Mouse (Mus musculus) lung, postnatal 0 days (tissue): ENCODE data around the gene Lpar1. TPM values are rescaled to one million over a fixed set of nuclear protein-coding genes. Genes with fewer than 3 reads are reported as not detected.
A peak's percentile ranks its signal among the peaks of the same experiment; 100 is the strongest.

ENCODE experiments used
- ATAC-seq: fragments of 200-750 bp; cut with Nextera tagmentation; 2 replicates; pipeline ENCODE4 v1.8.0; 2017; ENCODE audit warnings: moderate library complexity
- DNase-seq: peaks from one replicate; pipeline ENCODE4 v3.0.0-alpha.2; 2016; ENCODE audit warnings: low spot score
- H3K27ac ChIP-seq: fragments of 300-500 bp; sonication (generic); 2 replicates; pipeline ENCODE4 v1.5.1; 2014; ENCODE audit warnings: antibody characterized with exemption, mild to moderate bottlenecking, low read length, mixed read lengths
- H3K27me3 ChIP-seq: fragments of 300-500 bp; sonication (generic); replicated peaks from 2 replicates; pipeline ENCODE4 v1.6.1; 2014; ENCODE audit warnings: low read length, mixed read lengths; ENCODE audit not compliant: insufficient read depth
- H3K36me3 ChIP-seq: fragments of 300-500 bp; sonication (generic); 2 replicates; pipeline ENCODE4 v1.6.1; 2014; ENCODE audit warnings: low read length, mixed read lengths; ENCODE audit not compliant: insufficient read depth
- H3K4me1 ChIP-seq: fragments of 300-500 bp; sonication (generic); 2 replicates; pipeline ENCODE4 v1.6.1; 2014; ENCODE audit warnings: antibody characterized with exemption, low read depth, low read length, mixed read lengths; ENCODE audit not compliant: insufficient read depth
- H3K4me2 ChIP-seq: fragments of 300-500 bp; sonication (generic); replicated peaks from 2 replicates; pipeline ENCODE4 v1.6.1; 2014; ENCODE audit warnings: low read depth, mild to moderate bottlenecking, low read length, moderate library complexity, mixed read lengths
- H3K4me3 ChIP-seq: fragments of 300-500 bp; sonication (generic); 2 replicates; pipeline ENCODE4 v1.5.1; 2014; ENCODE audit warnings: low read depth, low read length
- H3K9ac ChIP-seq: fragments of 300-500 bp; sonication (generic); replicated peaks from 2 replicates; pipeline ENCODE4 v1.6.1; 2014; ENCODE audit warnings: low read depth, mild to moderate bottlenecking
- H3K9me3 ChIP-seq: fragments of 300-500 bp; sonication (generic); 2 replicates; pipeline ENCODE4 v1.6.1; 2016; ENCODE audit warnings: low read length, mixed read lengths
- CTCF ChIP-seq: IDR thresholded peaks from 2 replicates; pipeline ENCODE4 v1.5.1; 2016; ENCODE audit warnings: antibody characterized with exemption, mild to moderate bottlenecking
- EP300 ChIP-seq: IDR thresholded peaks from 2 replicates; pipeline ENCODE4 v1.6.1; 2016; ENCODE audit warnings: antibody characterized with exemption, mild to moderate bottlenecking, control low read depth
- WGBS: fragments of 180-500 bp; shearing (Covaris S2); extraction: QIAGEN DNeasy Blood & Tissue Kit; methylation state at CpG from one replicate; pipeline ENCODE4 v1.1.7; 2014; 5-methylcytosine and 5-hydroxymethylcytosine counted together
- polyA plus RNA-seq: library from polyadenylated mRNA; unstranded; fragments of >200 nt; fragmentation: Nextera tagmentation; extraction: Ambion mirVana; gene quantifications from 2 replicates; pipeline ENCODE4 v1.2.1, GENCODE M21; 2015

The Lpar1 gene
- polyA plus RNA-seq, 1 experiment from 2014 or later = 31.8 TPM

- Histone ChIP-seq H3K9ac (no peak overlapping the region), H3K9me3 (no peaks in the 10 kb centered on the region), H3K4me1 (no peaks in the 10 kb centered on the region), H3K4me3 (no peak overlapping the region), H3K36me3 (no peaks in the 10 kb centered on the region), H3K27ac (no peak overlapping the region), H3K27me3 (no peaks in the 10 kb centered on the region), H3K4me2 (no peak overlapping the region)
- WGBS = 65% methylated on average over 1 of the region's 1 CpGs
- DNase-seq (no peak), ATAC-seq (no peak)
- no peak for TF ChIP-seq CTCF
- TF ChIP-seq EP300 = no peak
Observed at GRCm38 (mm10) chr4:58562776-58563175, 9.1 kb upstream of the Lpar1 start.

DNA sequence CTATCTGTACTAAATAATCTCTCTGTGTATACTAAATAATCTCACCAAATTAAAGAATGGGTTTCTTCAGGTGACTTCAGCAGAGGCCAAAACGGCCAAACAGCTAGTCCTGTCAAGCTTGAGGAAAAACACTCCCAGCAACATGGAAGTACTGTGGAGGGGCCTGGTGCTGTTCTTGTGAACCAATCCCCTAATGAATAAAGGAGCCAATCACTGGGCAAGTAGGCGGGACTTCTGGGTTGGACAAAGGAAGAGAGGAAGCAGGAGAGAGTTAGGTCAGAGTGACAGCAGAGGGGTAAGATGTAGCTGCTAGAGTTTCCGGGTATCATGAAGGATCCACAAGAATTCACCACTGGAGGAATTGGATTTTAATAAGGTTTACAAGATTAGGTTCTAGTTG is 3.3 kb upstream of the Lpar1 start:
- H3K27me3 ChIP-seq = no peaks in the 10 kb centered on the region
- no peak overlapping the region for H3K27ac ChIP-seq
- no peaks in the 10 kb centered on the region for H3K36me3 ChIP-seq
- no peak overlapping the region for H3K9ac ChIP-seq
- TF ChIP-seq EP300 = no peak
- no peak for TF ChIP-seq CTCF
- H3K4me3 ChIP-seq = no peak overlapping the region
- no peak overlapping the region for H3K4me2 ChIP-seq
- no peaks in the 10 kb centered on the region for H3K9me3 ChIP-seq
- WGBS = 70% methylated on average over 3 of the region's 3 CpGs
- no peak for DNase-seq
- no peaks in the 10 kb centered on the region for H3K4me1 ChIP-seq
- ATAC-seq = no peak

DNA sequence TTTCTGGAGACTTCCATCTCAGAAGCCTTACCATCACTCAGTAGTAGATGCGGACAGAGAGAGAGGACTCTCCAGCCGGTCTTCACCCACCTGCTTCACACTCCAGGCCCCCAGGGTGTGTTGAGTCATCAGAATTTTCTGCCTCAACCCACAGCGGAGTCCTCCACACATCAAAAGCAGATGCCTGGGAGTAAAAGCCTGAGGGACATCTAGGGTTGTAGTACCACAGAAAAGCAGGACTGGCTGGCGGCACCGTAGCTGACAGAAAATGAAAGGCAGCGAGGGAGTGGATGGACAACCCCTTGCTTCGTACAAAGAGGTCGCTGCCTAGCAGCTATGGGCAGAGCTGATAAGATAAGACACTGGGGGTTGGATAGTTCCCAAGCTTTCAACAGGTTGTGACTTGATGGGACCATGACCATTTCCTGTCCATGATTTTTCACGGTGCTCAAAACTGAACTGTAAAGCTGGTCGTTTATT is 701 bp upstream of the Lpar1 start:
- Histone ChIP-seq H3K27me3 (no peaks in the 10 kb centered on the region), H3K4me2 (peak overlapping the region; percentile 93; the same call in 1 of the 2 replicates), H3K4me3 (no peak overlapping the region), H3K4me1 (no peaks in the 10 kb centered on the region), H3K9ac (no peak overlapping the region), H3K9me3 (no peaks in the 10 kb centered on the region), H3K36me3 (no peaks in the 10 kb centered on the region), H3K27ac (no peak overlapping the region)
- no peak for TF ChIP-seq EP300
- TF ChIP-seq CTCF = no peak
- WGBS = 45% methylated on average over 10 of the region's 10 CpGs
- no peak for DNase-seq
- no peak for ATAC-seq

- H3K9ac ChIP-seq = peak overlapping the region; percentile 62
- peak overlapping the region; percentile 93 for H3K4me2 ChIP-seq
- TF ChIP-seq CTCF (peak; percentile 56), EP300 (no peak)
- H3K36me3 ChIP-seq = no peaks in the 10 kb centered on the region
- no peaks in the 10 kb centered on the region for H3K9me3 ChIP-seq
- under 1% methylated on average over 52 of the region's 71 CpGs for WGBS
- H3K4me3 ChIP-seq = peak overlapping the region; percentile 68
- H3K27ac ChIP-seq = peak overlapping the region; percentile 89
- H3K4me1 ChIP-seq = no peaks in the 10 kb centered on the region; the same call in 1 of the 2 replicates
- peak; percentile 82 for DNase-seq
- peak; percentile 92 for ATAC-seq
- no peaks in the 10 kb centered on the region for H3K27me3 ChIP-seq
Observed at GRCm38 (mm10) chr4:58552731-58553630, 717 bp downstream of the Lpar1 start.

DNA sequence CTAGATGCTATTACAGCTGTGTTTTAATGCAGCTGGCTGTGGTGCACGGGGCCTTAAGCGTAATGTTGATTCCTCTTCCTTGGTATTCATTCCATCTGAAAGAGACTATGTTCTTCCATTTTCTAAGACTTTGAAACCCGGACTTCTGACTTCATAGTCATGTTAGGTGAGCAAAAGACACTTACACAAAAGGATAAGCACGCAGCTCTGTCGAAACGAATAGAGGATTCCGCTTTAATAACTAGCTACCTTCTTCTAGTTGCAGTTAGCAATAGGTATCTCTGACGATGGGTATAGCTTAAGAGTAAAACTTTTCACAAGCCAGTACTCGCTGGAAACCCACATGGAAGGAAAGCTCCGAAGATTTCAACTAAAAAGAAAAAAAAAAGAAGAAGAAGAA is 1.5 kb downstream of the Lpar1 start:
- 11% methylated on average over 10 of the region's 10 CpGs for WGBS
- peak overlapping the region; percentile 89 for H3K27ac ChIP-seq
- H3K4me2 ChIP-seq = peak overlapping the region; percentile 93
- peaks cover 2% of the 10 kb centered on the region; the same call in 1 of the 2 replicates for H3K4me1 ChIP-seq
- H3K4me3 ChIP-seq = peak overlapping the region; percentile 68
- no peak for DNase-seq
- H3K9ac ChIP-seq = peak overlapping the region; percentile 62
- no peaks in the 10 kb centered on the region for H3K36me3 ChIP-seq
- ATAC-seq = no peak
- H3K27me3 ChIP-seq = no peaks in the 10 kb centered on the region
- H3K9me3 ChIP-seq = no peaks in the 10 kb centered on the region
- TF ChIP-seq CTCF (no peak), EP300 (no peak)

- Histone ChIP-seq H3K27me3 (no peaks in the 10 kb centered on the region), H3K36me3 (no peaks in the 10 kb centered on the region), H3K4me3 (peak overlapping the region; percentile 68), H3K4me1 (peaks cover 2% of the 10 kb centered on the region; the same call in 1 of the 2 replicates), H3K9ac (peak overlapping the region; percentile 62; the same call in 1 of the 2 replicates), H3K27ac (peak overlapping the region; percentile 89; the same call in 1 of the 2 replicates), H3K4me2 (peak overlapping the region; percentile 93), H3K9me3 (no peaks in the 10 kb centered on the region)
- DNase-seq = peak; percentile 90
- WGBS = 7% methylated on average over 4 of the region's 4 CpGs
- ATAC-seq = peak; percentile 30; the same call in 1 of the 2 replicates
- TF ChIP-seq CTCF (peak; percentile 93), EP300 (no peak)
Observed at GRCm38 (mm10) chr4:58551820-58552219, 1.9 kb downstream of the Lpar1 start.
